Mouse (Mus musculus): ENCODE measurements at regions not wholly inside any gene's neighbourhood (a gene's known extent, or its start where the extent isn't known, plus 50 kb on each side); places are given as distances from the start of the nearest gene placed in this dataset.

DNA sequence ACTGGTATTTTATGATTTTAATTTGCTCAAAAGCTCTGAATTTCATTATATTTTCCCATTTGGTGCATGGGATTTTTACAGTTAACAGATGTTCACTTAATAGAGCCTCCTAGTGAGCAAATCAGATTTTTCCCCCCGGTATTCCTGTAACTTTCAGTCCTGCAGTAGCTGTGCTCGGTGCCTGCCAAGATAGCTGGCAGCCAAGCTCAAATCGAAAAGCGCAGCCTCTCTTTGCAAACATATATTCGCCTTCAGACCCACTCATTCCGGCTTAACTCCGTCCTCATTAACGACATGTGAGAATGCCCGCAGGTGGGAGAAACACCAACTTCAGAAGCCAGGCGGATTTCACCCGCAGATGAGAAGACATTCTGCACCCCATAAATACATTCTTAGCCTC lies 299.7 kb downstream of the Mat2b start:
- TF ChIP-seq CTCF (IDR thresholded peaks at IDR 0.05; ENCODE audit: borderline replicate concordance, insufficient read depth, low read depth, low read length) (no peak), POLR2A (IDR thresholded peaks at IDR 0.05; ENCODE audit: borderline replicate concordance, insufficient read depth, low read length) (no peak)
